Mouse (Mus musculus) pancreas, adult 10 weeks (tissue): Measurements from ENCODE around the gene Zfp770. TPM values are rescaled to one million over a fixed set of nuclear protein-coding genes. Genes with fewer than 3 reads are reported as not detected.

Experiments
- polyA plus RNA-seq: library from polyadenylated mRNA; stranded (reverse); fragments of 350-450 nt; fragmentation: Illumina TruSeq; extraction: RNeasy Lipid Tissue Mini Kit (QIAGEN cat#74804); gene quantifications from one replicate; pipeline ENCODE4 v1.2.3, GENCODE M21; 2015; ENCODE audit warnings: low read depth, low replicate concordance; ENCODE audit not compliant: insufficient read depth

Gene Zfp770
- polyA plus RNA-seq: 1.3 TPM

DNA sequence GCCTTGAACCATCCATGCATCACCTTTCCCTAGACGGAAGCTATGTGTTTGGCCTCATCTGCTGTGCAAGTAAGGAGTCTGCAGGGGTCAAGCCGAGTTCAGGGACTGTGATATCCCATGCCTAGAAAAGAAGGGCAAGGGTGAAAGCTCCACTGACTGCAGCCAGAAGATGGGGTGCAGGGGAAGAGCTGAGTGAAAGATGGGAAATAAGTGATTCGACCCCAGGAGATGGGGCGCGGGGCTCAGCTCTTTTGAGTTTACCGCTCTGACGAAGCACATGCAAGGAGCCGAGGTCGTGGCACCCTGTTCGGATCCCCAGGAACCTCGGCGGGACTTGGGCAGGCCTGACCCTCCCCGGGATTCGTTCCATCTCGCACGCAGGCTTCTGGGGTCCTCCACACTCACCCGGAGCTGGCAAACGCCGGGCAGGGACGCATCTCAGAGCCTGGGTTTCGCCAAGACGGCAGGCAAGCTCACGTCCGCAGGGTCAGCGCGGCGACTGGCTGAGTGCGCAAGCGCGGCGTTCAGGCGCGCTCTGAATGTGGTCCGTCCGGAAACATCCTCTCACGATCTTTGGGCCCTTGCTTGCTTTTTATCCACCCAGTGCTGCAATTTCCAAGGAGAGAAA is at the start of gene Zfp770:
Zfp770 (minus strand) TSS at position 538 of the 628 bp plus-strand sequence.

DNA sequence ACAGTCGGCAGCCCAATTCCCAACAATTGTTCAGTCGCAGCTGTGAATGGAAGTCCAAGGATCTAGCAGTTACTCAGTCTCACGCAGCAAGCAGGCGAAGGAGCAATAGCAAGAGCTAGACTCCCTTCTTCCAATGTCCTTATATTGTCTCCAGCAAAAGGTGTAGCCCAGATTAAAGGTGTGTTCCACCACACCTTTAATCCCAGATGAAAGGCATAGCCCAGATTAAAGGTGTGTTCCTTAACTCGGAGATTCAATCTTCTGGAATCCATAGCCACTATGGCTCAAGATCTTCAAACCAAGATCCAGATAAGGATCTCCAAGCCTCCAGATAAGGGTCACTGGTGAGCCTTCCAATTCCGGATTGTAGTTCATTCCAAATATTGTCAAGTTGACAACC is 14.3 kb downstream of the Zfp770 start, which contains the start of gene Aqr:
Aqr (minus strand) TSS at position 101 of the 400 bp plus-strand sequence.

Other genes with a start within 250 kb of the Zfp770 start
- 4.6 TPM for gene Gjd2, start 187.8 kb downstream of the Zfp770 start, polyA plus RNA-seq
- 0.96 TPM for gene Actc1, start 147.9 kb downstream of the Zfp770 start, polyA plus RNA-seq
- 4.9 TPM for gene Aqr, start 14.4 kb downstream of the Zfp770 start, polyA plus RNA-seq